Mouse (Mus musculus) urinary bladder, postnatal 25 days (tissue): ENCODE results near the gene Slc37a3.
"Not testable (repeated sequence)": the region's sequence is repeated elsewhere in the genome, so short reads cannot be mapped to it uniquely, and the experiment has no call there.

Experiments
- DNase-seq: peaks from one replicate; pipeline ENCODE4 v3.0.0; 2022; ENCODE audit warnings: low spot score

Gene Slc37a3

GRCm38 (mm10) chr6:39378161-39378835 lies 823 bp upstream of the Slc37a3 start:
- not testable (repeated sequence) for DNase-seq

DNA sequence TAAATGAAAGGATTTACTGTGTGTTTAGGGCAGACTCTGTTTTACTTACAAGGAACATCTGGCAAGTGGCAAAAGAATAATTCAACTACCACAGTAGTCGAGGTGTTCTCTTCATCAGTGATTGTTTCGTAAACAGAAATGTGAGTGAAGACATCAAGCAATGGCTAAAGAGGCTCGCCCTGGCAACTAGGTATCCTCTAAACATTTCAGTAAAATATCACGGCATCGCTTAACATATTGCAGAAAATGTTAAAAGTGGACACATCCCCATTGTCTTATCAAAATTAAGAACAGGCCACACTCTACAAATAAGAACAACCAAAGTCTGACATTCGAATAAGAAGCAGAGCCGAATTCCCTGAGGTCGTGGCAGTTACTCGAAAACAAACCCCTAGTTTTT lies 700 bp downstream of the Slc37a3 start:
- DNase-seq: no peak

GRCm38 (mm10) chr6:39373301-39373955 lies 4.0 kb downstream of the Slc37a3 start:
- no peak for DNase-seq

- DNase-seq: peak; percentile 8
Observed at GRCm38 (mm10) chr6:39372727-39373126, 4.7 kb downstream of the Slc37a3 start.

GRCm38 (mm10) chr6:39372042-39372441 lies 5.4 kb downstream of the Slc37a3 start:
- no peak for DNase-seq

DNA sequence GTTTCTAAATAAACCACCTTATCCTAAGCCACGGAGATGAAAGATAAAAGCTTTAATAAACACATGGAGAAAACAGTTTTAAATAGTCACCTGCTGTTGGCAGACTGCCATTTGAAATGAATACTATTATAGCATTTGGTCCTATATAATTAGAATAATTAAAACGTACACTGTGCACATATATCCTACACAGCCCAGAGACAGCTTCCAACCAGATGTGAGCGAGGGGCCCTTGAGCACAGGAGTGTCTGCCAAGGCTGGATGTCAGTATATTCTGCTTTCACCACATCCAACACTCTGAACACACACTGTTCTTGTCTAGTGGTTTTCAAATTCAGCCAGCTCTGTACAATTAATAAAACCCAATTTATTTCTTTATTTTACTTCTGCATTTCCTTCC lies 7.8 kb downstream of the Slc37a3 start:
- no peak for DNase-seq

- DNase-seq: no peak
Observed at GRCm38 (mm10) chr6:39362684-39363083, 14.8 kb downstream of the Slc37a3 start.

DNA sequence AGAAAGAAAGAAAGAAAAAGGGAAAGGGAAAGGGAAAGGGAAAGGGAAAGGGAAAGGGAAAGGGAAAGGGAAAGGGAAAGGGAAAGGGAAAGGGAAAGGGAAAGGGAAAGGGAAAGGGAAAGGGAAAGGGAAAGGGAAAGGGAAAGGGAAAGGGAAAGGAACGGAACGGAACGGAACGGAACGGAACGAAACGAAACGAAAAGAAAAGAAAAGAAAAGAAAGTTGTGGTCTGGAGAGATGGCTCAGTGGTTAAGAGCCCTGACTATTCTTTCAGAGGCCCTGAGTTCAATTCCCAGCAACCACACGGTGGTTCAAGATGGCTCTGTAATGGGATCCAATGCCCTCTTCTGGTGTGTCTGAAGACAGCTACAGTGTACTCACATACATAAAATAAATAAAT lies 18.3 kb downstream of the Slc37a3 start:
- not testable (repeated sequence) for DNase-seq

DNA sequence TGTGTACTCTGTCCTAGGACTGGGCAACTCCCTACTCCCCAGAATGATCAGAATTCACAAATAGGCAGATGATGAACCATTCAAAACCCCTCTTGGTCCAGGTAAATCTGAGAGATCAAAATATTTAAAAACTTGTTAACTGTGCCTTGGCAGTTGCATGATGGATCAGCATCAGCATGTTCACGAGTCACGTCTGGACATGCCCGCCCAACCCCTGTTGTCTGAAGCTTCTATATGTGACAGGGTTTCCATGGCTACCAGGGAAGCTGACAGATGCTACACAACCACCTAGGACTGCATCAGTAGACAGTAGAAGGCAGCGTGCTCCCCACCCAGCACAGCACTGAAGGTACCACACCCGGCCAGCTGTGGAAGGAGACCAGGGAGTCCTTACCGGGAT lies 28.5 kb downstream of the Slc37a3 start:
- no peak for DNase-seq

DNA sequence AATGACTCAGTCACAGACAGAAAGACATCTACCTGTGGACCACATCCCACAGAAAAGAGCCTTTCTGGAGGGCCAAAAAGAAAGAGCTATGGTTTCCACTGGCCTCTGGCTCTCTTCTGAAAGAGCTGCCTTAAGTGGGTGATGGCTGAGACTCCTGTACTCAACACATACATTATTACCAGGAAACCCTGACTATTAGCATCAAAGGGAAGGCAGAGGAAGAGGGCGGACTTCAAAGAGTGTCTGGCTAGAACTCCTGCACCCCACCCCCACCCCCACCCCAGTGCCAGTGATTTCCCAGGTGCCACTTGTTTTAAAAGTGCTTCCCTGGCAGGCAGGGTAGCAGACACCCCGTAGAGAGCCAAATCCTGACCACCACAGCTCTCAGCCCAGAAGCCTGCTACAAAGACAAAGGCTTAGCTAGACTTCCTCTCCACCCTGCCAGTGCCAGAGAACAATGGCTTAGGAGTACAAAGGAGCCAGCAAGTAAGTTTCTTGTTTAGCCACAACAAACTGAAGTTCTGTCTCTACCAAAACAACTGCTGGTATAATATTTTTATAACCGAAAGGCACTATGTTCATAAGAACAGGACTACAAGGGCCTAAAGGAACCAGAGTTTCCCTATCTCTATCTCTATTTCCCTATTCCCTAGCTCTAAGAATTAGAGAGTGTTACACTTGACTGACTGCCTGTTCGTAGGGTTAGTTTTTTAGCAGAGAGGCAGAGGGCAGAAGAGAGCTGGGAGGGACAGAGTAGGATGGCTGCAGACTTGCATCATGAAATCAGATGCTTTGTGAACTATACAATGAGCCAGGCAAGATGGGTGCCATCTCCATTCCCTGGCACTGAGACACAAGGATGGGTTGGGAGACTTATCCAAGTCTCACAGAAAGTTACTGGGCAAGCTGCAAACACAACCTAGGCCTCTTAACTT lies 29.3 kb downstream of the Slc37a3 start:
- DNase-seq: no peak

- no peak for DNase-seq
Observed at GRCm38 (mm10) chr6:39346991-39347501, 30.4 kb downstream of the Slc37a3 start.

- no peak for DNase-seq
Observed at GRCm38 (mm10) chr6:39345430-39345829, 32.0 kb downstream of the Slc37a3 start.

- peak; percentile 83 for DNase-seq
Observed at GRCm38 (mm10) chr6:39344020-39344419, 33.5 kb downstream of the Slc37a3 start.

DNA sequence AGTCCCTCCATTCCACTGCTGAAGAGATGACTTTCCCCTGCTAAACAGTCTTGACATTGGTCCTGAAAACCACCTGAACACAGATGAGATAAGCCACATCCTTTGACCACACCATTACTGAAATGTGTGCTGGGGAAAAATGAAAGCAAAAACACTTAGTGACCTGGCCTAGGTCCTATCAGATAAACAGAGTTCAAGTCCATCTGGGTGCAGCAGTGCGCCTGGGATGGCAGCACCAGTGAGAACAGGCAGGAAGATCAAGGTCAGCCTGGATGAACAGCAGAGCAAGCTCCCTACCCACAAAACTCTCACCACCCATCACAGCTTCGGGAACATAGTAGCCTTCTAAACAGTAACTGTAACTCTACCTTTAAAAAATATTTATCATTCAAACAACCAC lies 35.7 kb downstream of the Slc37a3 start:
- no peak for DNase-seq

DNA sequence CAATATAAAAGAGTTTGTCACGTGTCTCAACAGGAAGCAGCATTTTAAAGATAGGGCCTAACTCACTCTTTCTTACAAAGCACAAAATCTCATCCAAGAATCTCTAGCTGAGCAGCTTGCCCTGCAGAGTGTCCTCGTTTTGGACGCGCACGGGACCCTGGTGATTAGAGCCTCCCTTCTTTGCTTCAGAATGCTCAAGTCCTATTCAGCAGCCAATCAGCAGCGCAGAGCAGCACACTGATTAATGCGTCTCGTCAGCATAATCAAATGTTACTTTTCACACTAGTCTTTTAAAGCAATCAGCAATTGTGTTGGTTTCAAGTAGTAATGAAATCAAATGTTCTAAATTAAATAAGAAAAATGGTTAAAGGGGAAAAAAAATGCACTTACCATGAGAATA lies 39.1 kb downstream of the Slc37a3 start:
- no peak for DNase-seq

DNA sequence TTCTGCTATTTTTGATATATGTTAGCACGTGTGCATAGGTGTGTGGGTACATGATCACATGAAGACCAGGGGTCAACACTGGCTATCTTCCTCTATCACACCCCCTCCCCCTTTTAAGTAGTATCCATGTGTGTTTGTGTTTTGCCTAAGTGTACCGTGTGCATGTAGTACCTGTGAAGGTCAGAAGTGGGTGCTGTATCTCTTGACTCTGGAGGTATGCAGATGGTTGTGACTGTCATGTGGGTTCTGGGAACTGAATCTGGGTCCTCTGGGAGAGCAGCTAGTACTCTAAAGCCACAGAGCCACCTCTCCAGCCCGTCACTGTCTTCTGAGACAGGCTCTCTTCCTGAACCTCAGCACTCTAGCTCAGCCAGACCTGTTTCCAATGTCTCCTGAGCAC lies 42.6 kb downstream of the Slc37a3 start:
- no peak for DNase-seq

GRCm38 (mm10) chr6:39334224-39334623 lies 43.3 kb downstream of the Slc37a3 start:
- DNase-seq: no peak

DNA sequence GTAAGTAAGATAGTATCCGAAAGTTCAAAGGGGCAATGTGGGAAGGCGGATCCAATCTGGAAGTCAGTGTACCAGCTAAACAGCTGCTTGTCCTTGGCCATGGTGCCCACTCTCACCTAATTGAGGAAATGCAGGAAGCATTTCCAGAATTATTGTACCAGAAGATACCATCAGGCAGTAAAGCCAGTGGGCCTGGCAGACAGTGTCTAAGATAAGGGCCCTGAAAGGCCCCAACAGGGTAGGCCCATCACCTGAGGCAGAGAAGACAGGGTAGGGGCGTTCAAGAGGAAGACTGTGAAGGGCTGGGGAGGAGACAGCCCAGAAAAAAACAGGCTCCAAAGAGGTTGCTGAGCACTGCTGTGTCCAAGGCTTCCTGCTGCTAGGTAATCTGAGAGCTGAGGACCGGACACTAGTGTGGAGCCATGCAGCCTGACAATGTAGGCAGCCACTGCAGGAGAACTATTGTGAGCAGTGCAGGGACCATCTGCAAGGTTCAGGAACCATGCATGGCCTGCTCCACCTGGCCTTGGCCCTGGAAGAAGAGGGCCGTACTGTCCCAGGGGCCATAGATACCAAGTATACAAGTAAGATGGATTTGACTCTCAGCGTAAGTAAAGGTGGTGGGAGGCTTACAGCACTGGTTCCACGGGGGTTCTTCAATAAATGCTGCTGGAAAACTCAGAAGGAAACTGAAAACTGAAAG lies 45.3 kb downstream of the Slc37a3 start:
- DNase-seq: no peak

- no peak for DNase-seq
Observed at GRCm38 (mm10) chr6:39330981-39331380, 46.5 kb downstream of the Slc37a3 start.

DNA sequence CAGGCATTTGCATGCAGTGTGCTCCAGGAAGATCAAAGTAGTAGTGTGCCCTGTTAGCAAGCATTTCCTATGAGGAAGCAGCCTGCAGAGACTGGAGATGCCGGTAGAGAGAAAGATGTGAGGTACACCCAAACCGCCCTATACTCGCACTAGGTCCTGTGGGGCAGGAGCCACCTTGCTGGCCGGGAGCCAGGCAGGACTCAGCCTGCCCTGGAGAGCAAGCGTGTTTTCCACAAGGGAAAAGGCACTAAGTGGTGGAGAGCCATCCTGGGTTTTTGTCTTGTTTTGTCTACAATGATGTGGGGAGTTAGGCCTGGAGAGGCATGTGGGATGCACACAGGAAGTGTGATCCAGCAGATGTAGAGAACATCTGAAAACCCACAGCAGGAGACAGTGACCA lies 57.2 kb downstream of the Slc37a3 start:
- no peak for DNase-seq

DNA sequence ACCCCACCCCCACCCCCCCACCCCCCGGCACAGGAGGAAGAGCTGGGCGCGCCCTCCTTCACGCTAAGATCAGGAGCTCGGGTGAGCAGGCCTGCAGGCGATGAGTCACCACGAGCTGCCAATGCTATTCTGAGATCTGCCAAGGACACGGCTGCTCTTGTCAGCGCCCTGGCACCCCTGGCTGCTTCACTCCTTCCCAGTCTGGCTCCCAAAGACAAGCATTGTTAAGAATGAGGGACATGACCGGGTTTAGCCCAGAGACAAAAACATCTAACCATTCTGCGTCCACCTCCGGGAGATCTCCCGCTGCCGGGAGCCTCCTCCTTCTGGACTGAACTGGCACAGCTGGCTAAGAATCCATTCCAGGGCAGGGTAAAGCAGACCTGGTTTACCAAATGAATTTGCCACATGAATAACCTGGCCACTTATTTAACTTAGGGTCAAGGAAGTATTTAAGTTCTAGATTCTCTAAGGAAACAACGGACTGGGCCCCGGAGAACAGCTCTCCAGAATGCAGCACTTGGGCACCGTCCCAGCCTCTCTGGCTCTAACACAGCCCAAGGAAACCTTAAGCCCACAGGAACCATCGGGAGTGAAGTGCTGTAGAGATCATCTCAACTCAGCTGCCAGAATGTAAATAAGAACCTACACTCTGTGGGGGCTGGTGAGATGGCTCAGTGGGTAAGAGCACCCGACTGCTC lies 58.3 kb downstream of the Slc37a3 start:
- DNase-seq: peak; percentile 29
